Mouse (Mus musculus): ENCODE data around the gene Med25.

Gene Med25

GRCm38 (mm10) chr7:44847772-44848171 lies 44.7 kb downstream of the Med25 start:
- DNase-seq (ENCODE audit: low spot score), result no peak

GRCm38 (mm10) chr7:44846804-44847203 lies 45.7 kb downstream of the Med25 start:
- no peak for DNase-seq (ENCODE audit: low spot score)

- DNase-seq (ENCODE audit: low spot score), result no peak
Measured at GRCm38 (mm10) chr7:44845006-44845405, 47.5 kb downstream of the Med25 start.

DNA sequence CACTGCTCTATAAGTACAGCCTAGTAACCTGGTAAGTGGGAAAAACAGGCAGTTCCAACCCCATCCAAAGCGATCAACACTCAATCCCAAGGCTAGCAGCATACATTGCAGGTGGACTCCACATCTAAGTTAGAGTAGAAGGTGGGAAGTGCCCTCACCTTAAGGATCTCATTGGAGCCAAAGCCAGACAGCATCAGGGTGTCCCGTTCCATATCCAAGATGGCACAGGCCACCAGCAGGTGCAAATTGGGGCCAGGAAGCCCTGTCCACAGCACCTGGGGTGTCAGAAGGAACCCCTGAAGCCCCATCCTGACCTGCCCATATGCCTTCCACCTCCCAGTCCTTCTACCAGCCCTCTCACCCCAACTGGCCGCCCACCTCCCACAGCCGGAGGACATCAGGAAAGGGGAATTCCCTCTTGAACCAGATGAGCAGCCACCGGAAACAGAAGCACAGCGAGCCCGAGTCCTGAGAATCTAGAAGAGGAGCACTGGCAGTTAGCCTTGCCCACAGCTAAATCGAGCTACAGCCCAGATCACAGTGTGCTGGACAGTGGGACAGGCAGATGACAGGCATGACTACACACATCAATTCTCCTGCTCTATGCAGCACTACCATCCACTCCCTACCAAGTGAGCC lies 50.6 kb downstream of the Med25 start:
- DNase-seq (ENCODE audit: low spot score), result no peak

- DNase-seq (ENCODE audit: low spot score), result no peak
Measured at GRCm38 (mm10) chr7:44840426-44840825, 52.1 kb downstream of the Med25 start.

GRCm38 (mm10) chr7:44839491-44840191 lies 52.9 kb downstream of the Med25 start:
- no peak for DNase-seq (ENCODE audit: low spot score)

DNA sequence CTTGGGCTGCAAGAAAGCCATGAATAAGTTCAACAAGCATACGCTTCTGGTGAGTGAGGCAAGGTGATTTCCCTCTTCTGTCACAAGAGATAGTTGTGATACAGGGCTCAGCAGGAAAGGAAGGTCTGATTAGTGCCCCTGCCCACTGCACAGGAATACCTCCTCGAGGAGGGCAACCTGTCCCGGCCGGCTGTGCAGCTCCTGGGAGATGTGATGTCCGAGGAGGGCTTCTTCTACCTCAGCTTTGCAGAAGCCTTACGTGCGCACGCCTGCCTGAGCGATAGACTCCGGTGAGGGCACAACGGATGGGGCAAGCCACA lies 53.4 kb downstream of the Med25 start:
- no peak for DNase-seq (ENCODE audit: low spot score)

- DNase-seq (ENCODE audit: low spot score), result no peak
Measured at GRCm38 (mm10) chr7:44838073-44838472, 54.4 kb downstream of the Med25 start.

DNA sequence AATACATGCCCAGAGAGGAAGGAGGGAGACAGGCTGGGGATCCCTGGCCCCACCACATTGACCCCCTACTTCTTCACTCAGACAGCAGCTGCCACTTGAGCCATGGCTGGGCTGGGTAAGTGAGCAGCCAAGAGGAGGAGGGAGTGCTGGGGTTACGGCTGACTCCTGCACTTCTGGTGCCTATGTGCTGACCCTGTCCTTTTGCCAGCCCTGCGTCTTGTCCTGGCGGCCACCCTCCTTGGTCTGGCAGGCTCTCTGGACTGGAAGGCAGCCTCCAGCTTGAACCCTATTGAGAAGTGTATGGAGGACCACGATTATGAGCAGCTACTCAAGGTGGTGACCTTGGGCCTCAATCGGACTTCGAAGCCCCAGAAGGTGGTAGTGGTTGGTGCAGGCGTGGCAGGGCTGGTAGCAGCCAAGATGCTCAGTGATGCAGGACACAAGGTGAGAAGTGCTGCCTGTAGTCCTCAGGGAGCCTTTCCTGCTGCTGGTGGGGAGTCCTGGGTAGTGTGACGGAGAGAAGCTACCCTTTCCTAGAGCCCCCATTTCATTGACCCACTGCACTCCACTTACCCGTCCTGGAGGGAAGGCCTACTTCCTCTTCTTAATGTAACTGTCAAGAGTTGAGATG lies 56.0 kb downstream of the Med25 start:
- no peak for DNase-seq (ENCODE audit: low spot score)

- no peak for DNase-seq (ENCODE audit: low spot score)
Measured at GRCm38 (mm10) chr7:44836016-44836404, 56.5 kb downstream of the Med25 start.

DNA sequence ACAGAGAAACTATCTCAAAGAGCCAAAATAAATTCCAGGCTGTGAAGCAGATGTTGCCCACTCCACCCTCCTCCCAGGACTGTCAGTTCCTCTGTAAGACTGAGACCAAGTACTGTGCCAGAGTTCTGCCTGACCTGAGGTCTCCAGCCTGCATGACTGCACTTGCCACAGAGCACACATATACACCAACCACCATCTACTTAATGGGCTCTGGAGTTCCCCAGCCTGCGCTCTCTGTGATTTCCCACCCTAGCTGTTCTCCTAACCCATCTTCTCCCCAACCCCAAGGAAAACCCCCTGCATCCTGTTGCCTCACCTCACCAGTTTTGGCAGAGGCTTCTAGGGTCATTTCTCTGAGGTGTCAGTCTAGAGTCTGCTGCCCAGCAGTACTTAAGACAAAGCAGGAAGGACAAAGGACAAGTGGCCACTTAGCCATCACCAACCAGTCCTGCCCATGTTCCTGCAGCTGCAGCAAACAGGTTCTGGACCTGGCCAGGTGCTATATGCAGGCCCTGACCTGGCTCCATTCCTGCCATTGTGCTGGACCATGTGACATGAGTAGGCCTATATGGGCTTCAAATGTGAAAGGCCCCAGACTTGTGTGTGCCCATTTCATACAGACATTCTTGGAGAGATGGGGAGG lies 57.0 kb downstream of the Med25 start:
- no peak for DNase-seq (ENCODE audit: low spot score)

DNA sequence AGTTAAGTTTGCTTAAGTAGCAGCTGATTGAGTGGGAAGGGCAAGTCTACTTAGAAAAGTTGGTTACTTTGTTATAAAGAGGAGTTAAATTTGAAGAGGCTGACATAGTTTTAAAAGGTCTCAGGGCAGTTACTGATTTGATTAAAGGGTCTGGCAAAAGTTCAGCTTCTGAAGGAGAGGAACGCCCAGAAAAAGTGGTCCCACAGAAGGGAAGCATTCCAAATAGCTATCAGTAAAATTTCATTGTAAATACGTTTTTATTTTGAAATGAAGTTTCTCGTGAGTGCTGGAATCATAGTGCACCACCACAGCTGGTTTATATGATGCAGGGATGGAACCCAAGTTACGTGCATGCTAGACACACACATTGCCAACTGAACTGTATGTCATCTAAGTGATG lies 59.7 kb downstream of the Med25 start:
- no peak for DNase-seq (ENCODE audit: low spot score)

DNA sequence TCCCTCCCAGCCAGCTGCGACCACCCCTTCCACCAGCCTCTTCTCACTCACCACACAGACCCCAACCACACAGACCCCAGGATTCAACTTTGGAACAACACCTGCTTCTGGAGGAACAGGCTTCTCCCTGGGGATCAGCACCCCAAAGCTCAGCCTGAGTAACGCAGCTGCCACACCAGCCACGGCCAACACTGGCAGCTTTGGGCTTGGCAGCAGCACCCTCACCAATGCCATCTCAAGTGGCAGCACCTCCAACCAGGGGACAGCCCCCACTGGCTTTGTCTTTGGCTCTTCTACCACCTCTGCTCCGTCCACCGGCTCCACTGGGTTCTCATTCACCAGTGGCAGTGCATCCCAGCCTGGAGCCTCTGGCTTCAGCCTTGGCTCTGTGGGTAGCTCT lies 63.8 kb downstream of the Med25 start:
- DNase-seq (ENCODE audit: low spot score), result no peak

DNA sequence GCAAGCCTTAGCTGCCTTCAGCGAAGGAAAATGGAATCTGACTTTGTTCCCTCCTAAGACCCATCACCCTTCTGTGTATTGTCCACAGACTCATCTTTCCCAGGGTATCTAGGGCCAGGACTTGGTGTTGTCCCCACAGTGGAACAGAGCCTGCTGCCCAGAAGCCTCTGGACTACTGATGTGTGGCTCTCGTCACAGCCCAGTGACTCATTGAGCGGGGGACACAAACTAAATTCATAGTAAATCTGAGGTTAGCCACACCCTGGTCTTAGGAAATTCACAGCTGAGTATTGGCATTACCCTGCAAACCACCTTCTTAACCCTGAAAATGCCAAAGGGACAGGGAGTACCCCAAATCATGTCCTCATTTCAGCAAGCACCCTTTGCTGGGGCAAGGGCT lies 65.7 kb downstream of the Med25 start:
- no peak for DNase-seq (ENCODE audit: low spot score)

All from ovary, postnatal 14 days (tissue).